Mouse (Mus musculus) testis, adult 2 months (tissue): Measurements from ENCODE around the gene Ddx24. TPM values are rescaled to one million over a fixed set of nuclear protein-coding genes. Genes with fewer than 3 reads are reported as not detected.

Source experiments
- H3K27ac ChIP-seq: fragments of 200-500 bp; 2 replicates; pipeline ENCODE4 v1.5.1; 2012; ENCODE audit warnings: low read depth, low read length; ENCODE audit not compliant: control insufficient read depth, insufficient read depth
- H3K27me3 ChIP-seq: fragments of 200-500 bp; 2 replicates; pipeline ENCODE4 v1.6.1; 2012; ENCODE audit warnings: mild to moderate bottlenecking, low read length, moderate library complexity; ENCODE audit not compliant: control insufficient read depth, insufficient read depth
- H3K36me3 ChIP-seq: fragments of 200-500 bp; 2 replicates; pipeline ENCODE4 v1.6.1; 2012; ENCODE audit warnings: mild to moderate bottlenecking, low read length; ENCODE audit not compliant: control insufficient read depth, insufficient read depth
- H3K4me1 ChIP-seq: fragments of 200-500 bp; 2 replicates; pipeline ENCODE4 v1.6.1; 2012; ENCODE audit warnings: low read length; ENCODE audit not compliant: control insufficient read depth, insufficient read depth
- H3K4me3 ChIP-seq: fragments of 200-500 bp; 2 replicates; pipeline ENCODE4 v1.5.1; 2012; ENCODE audit warnings: low read depth, mild to moderate bottlenecking, low read length, moderate library complexity, mixed read lengths; ENCODE audit not compliant: control insufficient read depth
- CTCF ChIP-seq: fragments of 200-500 bp; IDR thresholded peaks from 2 replicates; pipeline ENCODE4 v1.5.1; 2012; ENCODE audit warnings: low read depth, mild to moderate bottlenecking, inconsistent platforms, low read length, moderate library complexity; ENCODE audit not compliant: control insufficient read depth, insufficient read depth, insufficient replicate concordance
- POLR2A ChIP-seq: fragments of 200-500 bp; IDR thresholded peaks from 2 replicates; pipeline ENCODE4 v1.6.1; 2012; ENCODE audit warnings: low read depth, mild to moderate bottlenecking, inconsistent platforms, low read length, moderate library complexity; ENCODE audit not compliant: control insufficient read depth
- polyA plus RNA-seq: library from polyadenylated mRNA; depleted of rRNA; stranded (reverse); fragments of >200 nt; gene quantifications from 2 replicates; pipeline ENCODE4 v1.2.3, GENCODE M21; 2012

Ddx24 gene
- polyA plus RNA-seq, 1 experiment = 47.3 TPM

DNA sequence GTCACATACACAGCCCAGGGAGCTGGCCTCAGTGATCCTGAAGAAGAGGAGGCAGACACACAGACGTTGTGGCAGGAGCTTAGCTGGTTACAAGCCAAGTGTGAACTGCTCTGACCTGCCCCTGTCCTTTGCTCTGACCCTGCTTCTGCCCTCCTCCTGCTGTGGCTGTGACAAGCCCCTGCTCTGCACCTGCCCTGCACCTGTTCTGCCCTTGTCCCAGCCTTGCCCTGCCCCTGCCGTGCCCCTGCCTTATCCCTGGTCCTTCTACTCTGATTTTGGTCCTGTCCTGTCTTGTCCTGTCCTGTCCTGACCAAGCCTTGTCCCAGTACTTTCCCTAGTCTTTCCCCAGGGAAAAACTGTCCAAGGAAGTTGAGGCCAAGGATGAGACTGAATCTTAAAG is 56.9 kb downstream of the Ddx24 start:
- no peak overlapping the region for H3K4me3 ChIP-seq
- no peak overlapping the region for H3K27ac ChIP-seq
- no peak for TF ChIP-seq POLR2A
- no peak for TF ChIP-seq CTCF
- peaks cover 18% of the 10 kb centered on the region for H3K4me1 ChIP-seq
- no peaks in the 10 kb centered on the region for H3K36me3 ChIP-seq
- no peaks in the 10 kb centered on the region for H3K27me3 ChIP-seq

DNA sequence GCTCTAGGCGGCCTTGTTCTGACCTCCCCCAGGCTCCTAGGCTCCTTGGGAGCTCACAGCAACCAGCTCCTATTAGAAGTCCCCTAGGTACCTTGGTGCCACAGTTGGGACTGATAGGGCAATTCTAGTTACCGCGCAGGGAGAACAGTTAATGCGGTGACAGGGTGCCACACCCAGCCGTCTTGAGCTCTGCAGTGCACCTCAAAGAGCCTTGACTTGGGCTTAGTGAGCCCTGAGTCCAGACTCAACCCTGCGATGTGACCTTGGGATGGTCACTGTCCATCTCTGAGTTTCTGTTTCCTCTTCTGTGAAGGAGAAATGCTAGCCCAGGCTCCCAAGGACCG is 57.3 kb downstream of the Ddx24 start:
- Histone ChIP-seq H3K4me3 (peak overlapping the region; percentile 23; the same call in 1 of the 2 replicates), H3K27me3 (no peaks in the 10 kb centered on the region), H3K27ac (no peak overlapping the region), H3K4me1 (peaks cover 18% of the 10 kb centered on the region), H3K36me3 (no peaks in the 10 kb centered on the region)
- no peak for TF ChIP-seq POLR2A
- no peak for TF ChIP-seq CTCF

DNA sequence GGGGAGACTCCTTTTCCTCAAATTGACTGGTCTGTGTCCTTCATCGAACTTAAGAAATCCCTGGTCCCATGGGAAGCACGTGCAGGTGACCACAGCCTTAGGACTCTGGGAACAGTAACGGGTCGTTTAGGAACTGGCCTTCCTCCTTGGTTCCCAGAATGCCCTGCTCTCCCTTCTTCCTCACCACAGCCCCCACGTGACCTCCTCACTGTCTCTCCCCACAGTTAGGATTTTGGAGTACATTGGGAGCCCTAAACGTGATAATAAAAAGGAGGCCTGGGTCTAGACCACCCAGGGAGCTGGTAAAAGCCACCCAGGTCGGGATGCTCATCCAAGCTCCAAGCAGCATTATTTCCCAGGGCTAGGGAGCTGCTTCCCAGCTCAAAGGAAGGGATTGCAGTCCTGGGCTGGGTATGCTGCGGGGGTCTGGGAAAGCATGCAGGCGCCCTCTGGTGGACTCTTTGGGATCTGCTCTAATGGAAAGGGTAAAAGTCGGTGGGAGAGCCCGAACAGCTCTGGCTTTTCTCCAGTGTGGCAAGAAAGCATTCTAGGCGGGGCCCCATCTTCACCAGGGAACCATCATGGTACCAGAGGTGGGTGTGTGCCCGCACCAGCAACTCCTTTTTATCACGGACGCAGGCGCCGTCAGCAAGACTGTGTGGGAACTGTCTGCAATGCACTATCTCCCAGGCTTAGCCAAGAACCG is 57.9 kb downstream of the Ddx24 start:
- TF ChIP-seq CTCF (peak; percentile 74), POLR2A (no peak)
- H3K36me3 ChIP-seq = no peaks in the 10 kb centered on the region
- H3K27ac ChIP-seq = peak overlapping the region; percentile 64
- no peaks in the 10 kb centered on the region for H3K27me3 ChIP-seq
- peaks cover 18% of the 10 kb centered on the region for H3K4me1 ChIP-seq
- H3K4me3 ChIP-seq = peak overlapping the region; percentile 41

DNA sequence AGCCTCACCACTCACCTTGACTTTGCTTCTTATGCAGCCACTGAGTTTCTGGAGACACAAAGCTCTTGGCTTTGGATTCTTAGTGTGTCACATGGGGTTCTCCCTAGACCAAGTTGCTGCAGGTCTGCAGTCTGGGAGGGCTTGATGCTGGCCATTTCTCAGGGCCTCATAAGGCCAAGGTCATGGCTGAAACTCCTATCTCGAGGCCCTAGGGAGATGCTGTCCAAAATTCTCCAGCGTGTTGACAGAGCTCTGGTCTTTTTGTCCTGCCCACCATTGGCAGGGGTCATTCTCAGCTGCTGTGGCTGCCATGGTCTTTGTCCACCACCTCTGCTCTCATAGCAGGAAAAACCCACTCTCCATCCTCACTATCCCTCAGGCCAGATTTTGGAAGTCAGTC is 58.5 kb downstream of the Ddx24 start:
- no peaks in the 10 kb centered on the region for H3K27me3 ChIP-seq
- H3K4me1 ChIP-seq = peaks cover 18% of the 10 kb centered on the region
- TF ChIP-seq CTCF (no peak), POLR2A (no peak)
- H3K36me3 ChIP-seq = no peaks in the 10 kb centered on the region
- H3K27ac ChIP-seq = peak overlapping the region; percentile 64
- peak overlapping the region; percentile 41; the same call in 1 of the 2 replicates for H3K4me3 ChIP-seq

DNA sequence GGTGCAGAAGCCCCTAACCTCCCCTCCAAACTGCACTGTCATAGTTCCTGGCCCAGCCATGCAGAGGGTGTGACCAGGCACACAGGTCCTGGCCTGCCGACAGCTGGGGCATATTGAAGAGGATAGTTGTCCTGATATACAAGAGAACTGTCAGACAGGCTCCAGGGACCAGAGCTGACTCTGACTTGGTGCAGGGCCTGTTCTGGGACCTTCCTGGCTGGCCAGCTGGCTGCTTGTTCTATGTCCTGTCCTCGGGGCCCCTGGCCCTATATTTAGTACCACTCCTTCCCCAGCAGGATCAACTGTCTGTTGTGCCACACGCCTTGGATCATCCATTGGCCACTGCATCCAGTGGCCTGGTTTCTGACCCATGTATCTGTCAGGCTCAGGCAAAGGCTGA is 63.3 kb downstream of the Ddx24 start:
- TF ChIP-seq CTCF = no peak
- no peak for TF ChIP-seq POLR2A
- no peaks in the 10 kb centered on the region for H3K27me3 ChIP-seq

DNA sequence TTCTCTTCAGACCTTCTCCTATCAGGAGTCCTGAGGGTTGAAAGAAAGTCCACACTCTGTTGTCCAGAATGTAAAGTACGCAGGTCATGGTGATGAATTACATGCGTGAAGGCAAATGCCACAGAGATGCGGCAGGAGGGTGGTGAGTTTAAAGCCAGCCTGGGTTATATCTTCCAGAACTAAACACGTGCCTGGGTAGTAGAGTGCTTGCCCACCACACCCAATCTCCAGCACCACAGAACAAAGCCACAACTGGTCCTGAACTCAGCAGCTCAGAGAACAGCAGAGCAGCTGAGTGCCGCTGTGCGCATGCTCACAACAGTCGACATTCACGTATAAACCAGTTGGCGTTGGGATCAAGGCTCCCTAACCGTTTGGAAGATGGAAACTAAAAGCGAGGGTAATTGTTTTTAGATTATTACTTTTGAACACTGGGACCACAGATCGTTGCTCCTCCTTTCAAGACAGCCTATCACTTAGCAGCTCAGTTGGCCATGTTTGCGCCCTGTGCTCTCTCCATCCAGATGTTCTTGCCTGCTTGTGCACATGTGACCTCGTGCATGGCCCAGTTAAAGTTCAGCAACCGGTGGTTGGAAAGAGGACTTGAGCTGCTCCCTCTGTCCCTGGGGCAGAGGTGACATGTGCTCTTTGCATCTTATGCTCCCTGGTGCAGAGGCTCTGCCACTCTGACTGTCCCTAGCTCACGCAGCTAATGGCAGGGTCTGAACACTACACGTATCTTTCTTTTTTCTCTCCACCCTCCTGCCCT is 63.9 kb downstream of the Ddx24 start:
- no peak overlapping the region for H3K4me3 ChIP-seq
- H3K27ac ChIP-seq = no peak overlapping the region
- no peak for TF ChIP-seq POLR2A
- TF ChIP-seq CTCF = no peak
- no peaks in the 10 kb centered on the region for H3K36me3 ChIP-seq
- no peaks in the 10 kb centered on the region for H3K4me1 ChIP-seq
- H3K27me3 ChIP-seq = no peaks in the 10 kb centered on the region

More for the DNA sequence above, 63.3 kb downstream of the Ddx24 start:
- no peak overlapping the region for H3K4me3 ChIP-seq
- no peak overlapping the region for H3K27ac ChIP-seq
- H3K36me3 ChIP-seq = no peaks in the 10 kb centered on the region
- peaks cover 4% of the 10 kb centered on the region for H3K4me1 ChIP-seq

DNA sequence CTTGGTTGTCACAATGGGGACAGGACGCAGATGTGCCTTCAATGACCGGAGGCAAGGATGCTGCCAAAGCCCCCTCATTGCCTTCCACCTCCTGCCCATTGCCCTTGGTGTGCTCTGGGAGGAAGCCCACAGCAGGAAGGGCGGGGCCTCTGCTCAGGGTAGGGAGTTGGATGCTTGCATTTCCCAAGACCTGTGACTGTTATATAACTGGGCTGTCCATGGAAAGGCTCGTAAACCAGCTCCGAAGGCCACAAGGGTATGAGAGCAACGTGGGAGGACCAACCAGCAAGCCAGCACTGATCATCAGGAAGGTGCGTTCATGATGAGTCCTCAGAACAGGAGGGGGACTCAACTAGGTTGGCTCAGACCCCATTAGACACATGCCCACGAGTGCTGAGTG is 64.8 kb downstream of the Ddx24 start:
- H3K27ac ChIP-seq = no peak overlapping the region
- TF ChIP-seq POLR2A = no peak
- no peaks in the 10 kb centered on the region for H3K27me3 ChIP-seq
- H3K4me1 ChIP-seq = no peaks in the 10 kb centered on the region
- no peak overlapping the region for H3K4me3 ChIP-seq
- H3K36me3 ChIP-seq = no peaks in the 10 kb centered on the region
